Mouse (Mus musculus) stomach, postnatal 0 days (tissue): ENCODE measurements around the gene T2.

Experiments used
- CTCF ChIP-seq: IDR thresholded peaks from 2 replicates; pipeline ENCODE4 v1.5.1; 2016; ENCODE audit warnings: antibody characterized with exemption, low read depth, mild to moderate bottlenecking, moderate library complexity
- EP300 ChIP-seq: optimal IDR thresholded peaks from 2 replicates; pipeline ENCODE3; 2016; ENCODE audit warnings: antibody characterized with exemption

- TF ChIP-seq CTCF (no peak), EP300 (no peak)
These were observed 12.8 kb downstream of the T2 start for GRCm38 (mm10) chr17:8368570-8368969.
